Mouse (Mus musculus) embryonic fibroblast, embryonic 13.5 days (primary cell): ENCODE measurements around the gene Serf2.

Experiments
- CTCF ChIP-seq: IDR thresholded peaks from 2 replicates; pipeline ENCODE4 v1.5.1; 2011; ENCODE audit warnings: mild to moderate bottlenecking, control low read depth, low read length, moderate library complexity, borderline replicate concordance; ENCODE audit not compliant: insufficient read depth
- POLR2A ChIP-seq: IDR thresholded peaks from 2 replicates; pipeline ENCODE4 v1.6.1; 2011; ENCODE audit warnings: low read depth, mild to moderate bottlenecking, control low read depth, low read length, moderate library complexity

- TF ChIP-seq CTCF (no peak), POLR2A (peak; percentile 97)
Observed at GRCm38 (mm10) chr2:121448739-121449535, at the start of gene Serf2.
